Mouse (Mus musculus) cortical plate, adult 2 months (tissue): ENCODE results near the gene Stambp.

Experiments used
- CTCF ChIP-seq: fragments of 200-500 bp; IDR thresholded peaks from 2 replicates; pipeline ENCODE4 v1.5.1; 2011; ENCODE audit warnings: mild to moderate bottlenecking, control low read depth, low read length; ENCODE audit not compliant: insufficient read depth; ENCODE audit errors: extremely low read depth
- POLR2A ChIP-seq: fragments of 200-500 bp; IDR thresholded peaks from 2 replicates; pipeline ENCODE4 v1.6.1; 2011; ENCODE audit warnings: mild to moderate bottlenecking, low read length, control low read depth; ENCODE audit not compliant: insufficient read depth; ENCODE audit errors: extremely low read depth

GRCm38 (mm10) chr6:83616512-83616911, 44.0 kb upstream of the Stambp start:
- TF ChIP-seq CTCF = peak; percentile 41
- no peak for TF ChIP-seq POLR2A
